Mouse (Mus musculus): ENCODE results near the gene Kmt2a.

Gene Kmt2a

DNA sequence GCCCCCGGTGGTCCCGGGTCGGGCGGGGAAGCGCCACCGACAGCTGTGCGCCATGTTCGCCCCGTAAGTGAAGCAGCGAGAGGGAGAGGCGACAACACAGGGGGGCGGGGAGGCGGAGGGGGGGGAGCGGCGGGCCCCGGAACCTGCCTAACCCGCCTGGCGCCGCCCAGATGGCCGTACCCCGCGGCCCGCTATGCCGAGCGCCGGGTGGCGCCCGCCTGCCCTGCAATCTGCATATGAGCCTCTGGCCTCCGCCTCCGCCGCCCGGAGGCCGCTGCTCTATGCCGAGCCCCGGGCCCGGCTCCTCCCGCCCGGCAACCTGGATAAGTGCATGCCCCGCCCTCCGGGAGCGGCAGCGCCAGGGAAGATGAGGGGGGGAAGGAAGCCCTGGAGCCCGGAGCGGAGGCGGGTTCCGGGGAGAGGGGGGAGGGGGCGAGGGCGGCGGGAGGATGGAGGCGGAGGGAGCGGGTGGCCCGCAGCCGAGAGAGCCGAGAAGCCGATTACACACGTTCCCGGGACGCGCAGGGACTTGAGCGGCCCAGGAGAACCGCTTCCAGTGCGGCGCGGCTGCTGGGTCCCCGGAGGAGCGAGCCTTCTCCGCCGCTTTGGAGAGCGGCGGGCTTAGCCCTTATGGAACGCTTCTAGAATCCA is at the start of gene Kmt2a:
Gene Kmt2a (minus strand): TSS at position 76 of the 651 bp plus-strand sequence.
- DNase-seq: peak; percentile 99

GRCm38 (mm10) chr9:44921543-44921942 is 40.4 kb upstream of the Kmt2a start:
- no peak for DNase-seq

- DNase-seq: no peak
Observed at GRCm38 (mm10) chr9:44921123-44921468, 40.0 kb upstream of the Kmt2a start.

GRCm38 (mm10) chr9:44920374-44921122 is 39.5 kb upstream of the Kmt2a start, which contains the start of gene Atp5l:
TSS of gene Atp5l (minus strand) at chr9:44920742.
- peak; percentile 86 for DNase-seq

- DNase-seq: no peak
Observed at GRCm38 (mm10) chr9:44919606-44920005, 38.5 kb upstream of the Kmt2a start.

DNA sequence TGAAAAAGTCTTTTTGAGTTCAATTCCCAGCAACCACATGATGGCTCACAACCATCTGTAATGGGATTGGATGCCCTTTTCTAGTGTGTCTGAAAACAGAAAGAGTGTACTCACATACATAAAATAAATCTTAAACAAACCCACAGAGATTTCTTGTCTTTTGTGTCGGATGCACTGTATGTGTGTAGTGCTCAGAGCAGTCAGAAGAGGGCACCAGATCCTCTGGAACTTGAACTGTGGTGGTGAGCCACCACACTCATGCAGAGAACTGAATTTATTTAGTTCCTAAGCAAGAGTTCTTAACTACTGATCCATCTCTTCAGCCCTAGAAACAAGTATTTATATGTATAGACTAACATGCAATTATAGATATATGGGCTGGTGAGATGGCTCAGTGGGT is 35.1 kb upstream of the Kmt2a start:
- no peak for DNase-seq

GRCm38 (mm10) chr9:44914706-44915105 is 33.6 kb upstream of the Kmt2a start:
- DNase-seq: no peak

- no peak for DNase-seq
Observed at GRCm38 (mm10) chr9:44911365-44911764, 30.3 kb upstream of the Kmt2a start.

GRCm38 (mm10) chr9:44905620-44906019 is 24.5 kb upstream of the Kmt2a start:
- DNase-seq: peak; percentile 35

- peak; percentile 79 for DNase-seq
Observed at GRCm38 (mm10) chr9:44904964-44905363, 23.9 kb upstream of the Kmt2a start.

DNA sequence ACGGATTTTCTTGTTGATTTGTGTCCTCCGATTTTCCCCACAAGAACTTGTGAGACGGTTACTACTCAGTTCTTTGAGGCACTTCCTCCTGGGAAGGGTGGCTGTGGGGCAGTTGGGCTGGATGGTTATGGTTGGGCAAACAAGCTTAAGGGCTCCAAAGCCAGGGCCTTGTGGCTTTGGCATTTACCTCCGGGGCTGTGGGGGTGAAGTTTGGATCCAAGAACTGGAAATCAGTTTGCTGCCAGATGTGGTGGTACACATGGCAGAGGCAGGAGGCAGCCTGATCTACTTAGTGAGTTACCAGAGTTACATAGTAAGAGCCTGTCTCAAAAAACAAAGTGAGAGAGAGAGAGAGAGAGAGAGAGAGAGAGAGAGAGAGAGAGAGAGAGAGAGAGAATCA is 22.8 kb upstream of the Kmt2a start:
- DNase-seq: no peak

DNA sequence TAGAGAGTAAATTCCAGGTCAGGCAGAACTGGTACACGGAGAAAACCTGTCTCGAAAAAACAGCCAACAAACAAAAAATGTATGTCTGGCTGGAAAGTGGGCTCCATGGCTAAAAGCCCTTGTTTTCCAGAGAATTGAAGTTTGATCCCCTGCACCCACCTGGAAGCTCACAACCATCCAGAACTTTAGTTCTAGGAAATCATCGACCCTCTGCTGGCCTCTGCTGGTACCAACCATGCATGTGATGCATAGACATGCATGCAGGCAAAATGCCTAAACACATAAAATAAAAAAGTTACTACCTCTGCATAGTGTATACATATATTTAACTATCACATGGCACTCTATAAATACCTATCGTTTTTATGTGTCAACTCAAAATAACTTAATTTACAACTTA is 19.3 kb upstream of the Kmt2a start:
- no peak for DNase-seq

DNA sequence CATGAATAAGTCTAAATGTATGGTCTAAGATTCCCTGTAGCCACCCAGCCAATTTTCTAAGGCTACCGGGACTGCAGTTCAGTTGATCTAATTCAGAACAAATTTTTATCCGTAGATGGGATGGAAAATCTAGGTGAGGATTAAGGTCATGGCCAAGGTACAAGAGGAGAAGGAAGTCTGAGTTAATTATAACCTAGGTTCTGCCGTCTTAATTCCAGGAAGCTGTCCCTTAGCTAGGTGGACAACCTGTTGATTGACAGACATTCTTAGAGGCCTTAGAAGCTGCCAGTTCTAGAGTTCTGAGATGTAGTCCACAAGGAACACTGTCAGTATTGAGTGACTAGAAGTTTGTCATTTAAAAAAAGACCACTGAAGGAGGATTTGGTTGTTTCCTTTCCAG is 18.6 kb upstream of the Kmt2a start:
- no peak for DNase-seq

DNA sequence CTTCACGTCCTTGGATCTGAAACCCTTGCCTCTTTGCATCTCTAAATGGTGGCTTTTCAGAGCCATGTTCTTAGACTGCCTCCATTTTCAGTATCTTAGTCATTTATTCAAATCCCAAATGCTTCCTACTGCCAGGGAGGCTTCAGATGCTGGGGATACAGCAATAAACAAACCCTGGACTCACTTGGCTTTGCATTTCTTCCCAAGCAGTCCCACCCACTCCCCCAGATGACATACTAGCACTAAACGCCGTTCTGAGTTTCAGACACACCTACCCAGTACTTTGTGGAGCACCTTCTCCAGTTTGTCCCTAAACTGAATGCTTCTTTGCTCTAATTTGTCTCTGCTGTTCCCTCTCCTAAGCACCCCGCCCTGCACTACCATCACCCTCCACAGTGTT is 15.9 kb upstream of the Kmt2a start:
- no peak for DNase-seq

GRCm38 (mm10) chr9:44892664-44893063 is 11.6 kb upstream of the Kmt2a start:
- no peak for DNase-seq

DNA sequence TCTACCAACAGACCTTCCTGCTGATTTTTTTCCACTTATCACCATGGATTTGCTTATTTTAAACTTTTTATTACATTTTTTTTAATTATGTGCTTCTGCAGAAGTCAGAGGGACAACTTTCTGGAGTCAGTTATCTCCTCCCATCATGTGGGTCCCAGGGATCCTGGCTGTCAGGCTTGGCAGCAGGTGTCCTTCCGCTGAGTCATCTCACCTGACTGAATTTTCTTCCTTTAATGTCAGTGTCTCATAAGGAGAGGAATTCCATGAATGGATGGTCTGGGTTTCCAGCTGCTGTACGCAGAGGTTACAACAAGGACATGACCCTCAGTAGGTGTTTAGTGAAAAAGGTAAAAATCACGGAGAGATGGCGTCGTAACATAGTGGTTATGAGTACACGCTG is 10.1 kb upstream of the Kmt2a start:
- no peak for DNase-seq

DNA sequence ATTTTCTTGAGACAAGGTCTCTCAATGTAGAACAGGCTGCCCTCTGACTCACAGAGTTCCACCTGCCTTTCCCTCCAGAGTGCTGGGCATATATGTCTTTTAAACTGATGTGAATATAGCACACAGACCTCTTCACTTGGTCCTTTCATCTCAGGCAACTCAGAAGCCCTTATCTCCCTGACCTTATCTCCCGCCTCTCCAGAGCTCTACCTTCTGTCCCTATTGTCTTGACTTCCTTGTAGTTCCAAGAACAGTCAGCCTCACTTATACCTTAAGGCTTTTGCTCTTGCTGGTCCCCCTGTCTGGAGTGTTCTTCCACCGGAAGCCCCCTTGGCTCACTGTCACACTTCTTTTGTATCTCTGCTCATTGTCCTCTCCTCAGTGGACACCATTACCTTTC is 9.0 kb upstream of the Kmt2a start:
- no peak for DNase-seq

DNA sequence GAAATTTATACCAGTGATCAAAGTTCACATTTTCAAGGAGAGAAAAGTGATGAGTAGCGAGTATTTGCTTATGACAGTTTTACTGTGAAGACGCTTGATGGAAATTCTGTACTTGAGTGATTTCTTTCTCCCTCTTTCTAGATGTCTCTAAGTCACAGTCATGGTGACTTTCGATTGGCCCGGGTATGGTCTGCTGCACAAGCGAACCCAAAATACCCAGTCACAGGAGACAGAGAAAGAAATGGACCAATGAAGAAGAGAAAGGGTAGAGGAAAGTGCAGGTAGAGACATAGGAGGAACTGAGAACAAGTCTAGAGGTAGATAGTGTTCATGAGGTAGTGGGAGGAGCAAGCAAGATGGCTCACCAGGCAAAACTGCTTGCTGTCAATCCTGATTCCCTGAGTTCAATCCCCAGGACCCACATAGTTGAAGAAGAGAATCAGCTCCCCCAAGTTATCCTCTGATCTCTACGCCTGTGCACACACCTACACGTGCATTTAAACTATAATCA is 7.1 kb upstream of the Kmt2a start:
- DNase-seq: no peak

DNA sequence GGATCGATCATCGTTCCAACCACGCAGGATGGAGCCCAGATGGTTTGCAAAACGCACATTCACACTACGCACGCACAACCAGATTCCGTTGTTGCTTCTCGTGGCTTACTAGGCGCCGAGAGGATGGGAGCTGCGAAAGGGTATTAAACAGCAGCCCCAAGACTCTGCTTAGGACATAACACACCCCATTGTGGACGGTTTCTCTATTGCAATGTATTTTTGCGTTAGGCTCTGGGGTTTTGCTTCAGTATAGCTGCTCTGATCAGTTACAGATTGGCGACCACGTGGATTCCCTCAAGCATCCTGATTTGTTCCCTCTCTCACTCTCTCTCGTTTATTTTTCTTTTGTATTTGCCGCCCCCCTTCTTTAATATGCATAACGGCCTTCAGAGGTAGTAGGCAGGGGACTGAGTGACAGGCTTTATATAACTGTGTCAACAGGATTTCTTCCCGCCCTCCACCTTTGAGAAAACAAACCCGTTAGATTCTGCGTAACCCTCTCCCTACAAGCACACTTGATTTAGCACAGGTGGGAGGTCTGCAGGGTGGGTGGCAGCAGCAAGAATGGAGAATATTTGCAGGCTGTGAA is 2.0 kb upstream of the Kmt2a start:
- DNase-seq: peak; percentile 36

- peak; percentile 60 for DNase-seq
Observed at GRCm38 (mm10) chr9:44882436-44882980, 1.4 kb upstream of the Kmt2a start.

DNA sequence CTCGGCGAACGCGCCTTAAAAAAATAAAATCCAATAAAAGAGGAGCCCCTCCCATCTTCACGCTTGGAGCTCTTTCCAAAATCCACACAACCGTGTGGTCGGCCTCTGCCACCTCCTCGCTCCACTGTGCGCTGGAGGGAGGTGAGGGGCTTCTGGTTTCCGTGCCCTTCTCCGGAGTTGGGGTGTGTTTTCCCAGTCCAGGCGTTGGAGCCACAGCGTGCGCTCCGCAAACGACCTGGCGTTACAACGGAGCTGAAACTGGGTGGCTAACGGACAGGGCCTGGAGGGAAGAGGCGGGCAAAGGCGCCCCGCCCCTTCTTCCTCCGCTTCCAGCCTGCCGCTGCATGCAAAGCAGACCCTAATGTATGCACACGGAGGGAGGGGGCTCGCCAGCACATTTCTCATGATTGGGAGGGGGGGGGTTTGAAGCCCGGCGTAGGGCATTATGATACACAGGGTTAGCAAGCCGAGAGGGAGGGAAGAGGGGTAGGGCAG is 892 bp upstream of the Kmt2a start:
- DNase-seq: peak; percentile 77

DNA sequence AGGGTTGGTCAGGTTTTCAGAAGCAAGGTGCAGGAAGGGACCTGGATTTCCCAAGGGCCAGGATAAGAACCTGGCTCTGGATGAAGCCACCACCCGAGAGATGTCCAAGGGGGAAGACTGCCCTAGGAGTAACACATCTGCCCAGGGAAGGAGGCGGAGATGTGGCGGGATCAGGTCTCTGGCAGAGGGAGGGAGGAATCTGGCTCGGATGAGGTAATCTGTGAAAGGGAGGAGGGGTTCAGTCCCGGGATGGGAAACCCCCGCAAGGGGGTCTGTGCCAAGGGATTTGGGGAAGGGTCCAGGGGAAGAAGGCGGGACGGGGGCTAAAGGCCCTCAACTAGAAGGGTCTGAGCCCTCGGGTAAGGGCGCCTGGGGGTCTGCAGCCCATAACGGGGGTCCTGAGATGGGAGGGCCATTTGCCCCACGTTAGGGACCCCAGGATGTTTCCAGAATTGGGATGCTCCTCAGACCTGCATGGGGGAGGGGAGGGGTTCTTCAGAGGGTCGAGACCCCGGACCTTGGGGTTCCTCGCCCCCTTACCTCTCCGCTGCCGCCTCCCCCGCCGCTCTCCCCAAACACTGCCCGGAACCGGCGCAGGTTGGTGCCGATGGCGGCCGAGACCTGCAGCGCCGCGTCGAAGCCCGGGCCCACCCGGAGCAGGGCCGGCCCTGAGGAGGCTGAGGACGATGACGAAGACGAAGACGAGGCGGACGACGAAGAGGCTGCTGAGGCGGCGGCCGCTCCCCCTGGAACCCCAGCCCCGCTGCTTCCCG is 601 bp downstream of the Kmt2a start:
- DNase-seq: peak; percentile 56
